Mouse (Mus musculus): Measurements from ENCODE around the gene Egf. TPM values are rescaled to one million over a fixed set of nuclear protein-coding genes. Genes with fewer than 3 reads are reported as not detected.

The Egf gene
- polyA plus RNA-seq, 1 experiment = 6.4 TPM

DNA sequence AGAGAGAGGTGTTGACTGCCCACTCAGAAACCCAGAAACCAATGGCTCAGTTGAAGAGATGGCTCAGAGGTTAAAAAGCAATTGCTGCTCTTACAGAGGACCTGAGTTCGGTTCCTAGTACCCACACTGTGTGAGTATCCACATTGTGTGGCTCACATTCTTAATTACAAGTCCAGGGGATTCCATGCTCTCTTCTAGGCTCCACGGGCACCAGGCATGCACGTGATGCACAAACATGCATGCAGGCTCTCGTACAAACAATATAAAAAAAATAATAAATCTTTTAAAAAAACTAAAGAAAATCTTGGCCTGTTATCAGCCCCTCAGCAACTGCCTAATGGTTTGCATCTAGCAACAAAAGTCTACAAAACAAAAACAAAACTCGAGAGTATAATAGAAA is 30.6 kb downstream of the Egf start:
- DNase-seq (ENCODE audit: extremely low spot score in 1 of 2, low spot score in 1 of 2) = peak in 1 of 2 experiments; percentile 6

DNA sequence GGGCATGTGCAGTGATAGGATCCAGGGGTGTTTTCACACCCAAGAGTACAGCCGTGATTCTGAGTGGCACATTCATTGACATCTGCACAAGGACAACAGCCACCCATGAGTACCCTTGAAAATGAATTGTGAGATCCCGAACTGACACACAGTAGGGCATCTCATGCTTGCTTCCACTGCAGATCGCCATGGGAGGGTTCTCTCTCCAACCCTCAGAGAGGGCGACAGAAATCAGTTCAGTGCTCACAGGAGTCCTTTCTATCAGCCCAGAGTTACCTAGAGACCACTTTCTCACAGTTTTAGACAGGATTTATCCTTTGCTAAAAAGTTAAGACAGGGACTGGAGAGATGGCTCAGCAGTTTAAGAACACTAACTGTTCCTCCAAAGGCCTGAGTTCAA is 31.8 kb downstream of the Egf start:
- DNase-seq (ENCODE audit: extremely low spot score in 1 of 2, low spot score in 1 of 2) = no peak

DNA sequence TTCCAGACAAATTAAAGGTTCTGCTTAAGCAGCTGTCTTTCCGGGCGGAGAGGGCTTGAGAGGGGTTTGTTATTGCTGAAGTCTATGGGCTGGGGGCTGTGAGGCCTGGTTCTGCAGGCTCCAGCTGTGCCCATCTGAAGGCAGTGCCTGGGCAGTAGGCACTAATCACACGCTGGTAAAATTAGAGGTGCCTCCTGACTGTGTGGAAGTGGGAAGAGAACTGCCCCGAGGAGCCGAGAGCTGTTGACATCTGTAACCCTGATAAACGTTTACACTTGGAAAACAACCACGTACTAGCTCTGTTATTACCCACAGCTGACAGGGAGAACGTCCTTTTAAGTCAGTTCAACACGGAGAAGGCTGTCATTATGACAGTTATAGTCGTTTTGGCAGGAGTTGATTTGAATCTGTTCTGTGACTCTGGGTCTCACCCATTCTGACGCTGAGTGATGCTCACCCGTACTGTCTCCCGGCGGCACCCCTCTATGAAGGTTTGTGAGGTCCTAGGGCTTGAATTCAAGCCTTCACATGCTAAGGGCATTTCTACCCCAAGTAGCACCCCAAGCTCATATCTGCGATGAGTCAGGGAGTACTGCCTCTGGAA is 40.5 kb downstream of the Egf start:
- DNase-seq (ENCODE audit: extremely low spot score in 1 of 2, low spot score in 1 of 2) = no peak

DNA sequence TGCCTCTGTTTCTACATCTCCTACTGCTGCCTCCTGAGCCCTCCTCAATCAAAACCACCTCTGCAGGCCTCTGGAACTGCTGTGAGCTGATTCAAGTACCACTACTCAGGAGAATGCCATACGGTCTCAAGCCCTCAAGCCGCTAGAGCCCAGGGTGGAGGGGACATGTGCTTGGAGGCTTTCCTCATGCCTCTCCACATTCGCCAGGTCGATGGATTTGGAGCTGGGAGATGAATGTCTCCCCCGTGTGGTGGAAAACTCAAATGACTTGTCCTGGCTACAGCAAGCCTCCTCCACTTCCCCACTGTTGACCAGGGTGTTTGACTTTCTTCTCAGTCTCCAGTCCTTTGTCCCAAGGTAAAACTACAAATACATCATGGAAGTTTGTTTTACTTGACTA is 47.0 kb downstream of the Egf start:
- DNase-seq (ENCODE audit: extremely low spot score in 1 of 2, low spot score in 1 of 2) = peak in 1 of 2 experiments; percentile 76

DNA sequence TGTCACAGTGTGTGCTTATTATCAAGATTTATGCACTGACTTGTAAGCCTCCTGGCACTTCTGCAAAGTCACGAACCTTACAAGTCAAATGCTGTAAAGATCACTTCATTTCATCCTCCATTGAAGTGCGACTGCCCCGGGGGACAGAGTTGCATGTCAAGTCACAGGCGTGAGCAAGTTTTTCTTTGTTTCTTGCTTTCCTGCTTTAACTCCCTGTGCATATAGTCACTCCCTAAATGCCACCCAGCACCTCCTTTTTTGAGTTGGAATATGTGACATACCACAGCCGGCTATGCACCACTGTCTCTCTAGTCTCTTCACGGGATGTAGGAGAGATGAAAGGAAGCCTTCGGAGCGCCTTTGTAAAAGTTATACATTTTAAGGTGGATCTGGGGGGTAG is 56.2 kb downstream of the Egf start:
- DNase-seq (ENCODE audit: extremely low spot score in 1 of 2, low spot score in 1 of 2) = no peak

DNA sequence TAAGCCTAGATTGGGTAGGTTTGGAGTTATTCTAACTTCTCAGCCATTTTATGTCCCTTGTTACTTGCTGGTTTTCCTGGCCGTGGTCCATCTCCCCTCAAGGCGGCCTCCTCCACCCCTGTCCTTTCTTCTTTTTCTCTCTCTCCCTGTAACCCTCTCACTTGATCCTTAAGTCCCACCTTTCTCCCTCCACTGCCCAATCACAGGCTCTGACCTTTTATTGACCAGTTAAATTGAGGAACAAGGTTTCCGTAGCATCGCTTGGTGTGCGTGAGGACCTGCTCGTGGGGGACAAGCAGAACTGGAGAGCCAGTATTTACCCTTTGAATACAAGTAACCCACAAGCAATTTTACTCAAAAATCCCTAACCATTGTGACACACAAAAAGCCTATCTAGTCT is 56.8 kb downstream of the Egf start:
- no peak for DNase-seq (ENCODE audit: extremely low spot score in 1 of 2, low spot score in 1 of 2)

DNA sequence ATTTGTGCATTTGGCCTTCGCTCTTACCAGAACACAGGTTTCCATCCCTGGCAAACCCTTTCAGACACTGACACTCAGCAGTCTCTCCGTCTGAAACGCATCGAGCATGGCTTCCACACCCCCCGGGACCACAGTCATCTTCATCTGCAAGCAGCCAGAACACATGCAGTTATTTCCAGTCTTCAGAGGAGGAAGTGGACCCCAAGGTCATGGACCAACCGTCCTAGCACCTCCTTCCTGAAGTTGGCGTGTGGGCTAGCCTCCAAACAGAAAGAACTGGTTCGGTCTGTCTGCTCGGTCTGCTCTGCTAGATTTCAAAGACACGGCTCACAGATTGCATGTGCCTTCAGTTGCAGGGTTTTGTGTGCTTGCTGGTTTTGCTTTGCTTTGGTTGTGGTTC is 57.4 kb downstream of the Egf start:
- no peak for DNase-seq (ENCODE audit: extremely low spot score in 1 of 2, low spot score in 1 of 2)

DNA sequence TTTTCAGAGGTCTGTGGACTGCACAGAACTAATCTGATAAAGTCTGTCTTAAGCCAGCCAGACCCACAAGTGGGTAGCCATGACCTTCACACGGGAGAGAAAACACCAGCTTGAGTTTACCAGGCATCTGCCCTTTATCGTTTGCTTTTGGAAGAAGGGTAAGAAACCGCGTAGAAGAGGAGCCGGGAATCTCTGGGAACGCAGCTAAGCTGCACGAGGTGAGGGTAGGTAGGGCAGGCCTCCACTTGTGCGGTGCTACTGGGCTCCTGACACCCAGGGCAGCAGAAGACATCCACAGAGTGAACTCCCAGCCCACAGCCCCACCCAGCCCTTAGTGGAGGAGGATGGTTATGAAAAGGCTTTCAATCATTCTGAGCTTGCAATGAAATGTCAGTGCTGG is 59.2 kb downstream of the Egf start:
- DNase-seq (ENCODE audit: extremely low spot score in 1 of 2, low spot score in 1 of 2) = no peak

DNA sequence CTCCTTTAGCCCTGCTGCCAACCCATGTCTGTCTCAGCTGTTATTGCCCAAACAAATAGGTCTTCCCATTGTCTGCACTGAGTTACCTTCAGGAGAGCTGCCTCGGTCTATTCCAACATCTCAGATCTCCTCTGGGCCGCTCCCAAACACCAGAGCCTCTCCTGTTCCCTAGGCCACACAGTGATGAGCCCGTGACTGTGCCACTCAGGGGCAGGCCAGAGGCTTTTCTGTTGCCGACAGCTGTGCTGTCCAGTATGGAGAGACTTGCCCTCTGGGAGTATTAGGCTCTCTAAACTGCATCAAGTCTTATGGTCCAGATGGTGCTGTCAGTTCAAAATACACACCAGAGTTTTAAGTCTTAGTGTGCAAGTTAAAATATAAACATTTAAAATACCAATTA is 61.5 kb downstream of the Egf start:
- DNase-seq (ENCODE audit: extremely low spot score in 1 of 2, low spot score in 1 of 2) = no peak

DNA sequence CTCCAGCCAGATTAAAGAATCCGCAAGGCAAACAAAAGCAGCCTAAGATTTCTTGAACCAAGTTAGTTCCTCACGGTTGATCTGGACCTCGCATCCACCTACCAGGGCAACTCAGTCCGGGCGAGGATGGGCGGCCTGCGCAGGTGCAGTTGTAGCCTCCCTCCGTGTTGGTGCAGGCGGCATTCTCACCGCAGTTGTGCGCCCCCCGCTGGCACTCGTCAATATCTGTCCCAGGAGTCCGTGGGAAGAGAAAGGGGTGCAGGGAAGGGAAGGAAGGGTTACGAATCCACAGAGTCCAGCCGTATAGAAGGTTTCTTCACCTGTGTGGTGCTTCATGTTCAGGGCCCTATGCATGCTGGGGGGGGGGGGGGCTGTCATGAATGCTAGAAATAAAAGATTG is 62.3 kb downstream of the Egf start:
- no peak for DNase-seq (ENCODE audit: extremely low spot score in 1 of 2, low spot score in 1 of 2)

DNA sequence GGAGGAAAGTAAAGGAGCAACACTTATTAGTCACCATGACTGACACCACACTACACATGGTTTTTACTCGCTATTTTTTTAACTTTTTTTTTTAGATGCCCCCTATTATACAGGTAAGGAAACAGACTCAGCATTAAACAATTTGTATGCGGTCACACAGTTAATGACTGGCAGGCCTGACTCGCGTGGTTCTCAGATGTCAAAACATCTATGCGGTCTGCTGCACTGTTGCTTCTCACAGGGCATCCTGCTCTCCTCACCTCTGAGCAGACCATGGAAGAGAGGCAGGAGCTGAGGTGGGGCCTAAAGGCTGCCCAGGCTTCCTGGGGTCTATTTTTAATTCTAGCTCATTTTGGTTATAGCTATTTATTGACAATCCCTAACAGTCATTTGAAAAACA is 67.7 kb downstream of the Egf start:
- DNase-seq (ENCODE audit: extremely low spot score in 1 of 2, low spot score in 1 of 2) = no peak

DNA sequence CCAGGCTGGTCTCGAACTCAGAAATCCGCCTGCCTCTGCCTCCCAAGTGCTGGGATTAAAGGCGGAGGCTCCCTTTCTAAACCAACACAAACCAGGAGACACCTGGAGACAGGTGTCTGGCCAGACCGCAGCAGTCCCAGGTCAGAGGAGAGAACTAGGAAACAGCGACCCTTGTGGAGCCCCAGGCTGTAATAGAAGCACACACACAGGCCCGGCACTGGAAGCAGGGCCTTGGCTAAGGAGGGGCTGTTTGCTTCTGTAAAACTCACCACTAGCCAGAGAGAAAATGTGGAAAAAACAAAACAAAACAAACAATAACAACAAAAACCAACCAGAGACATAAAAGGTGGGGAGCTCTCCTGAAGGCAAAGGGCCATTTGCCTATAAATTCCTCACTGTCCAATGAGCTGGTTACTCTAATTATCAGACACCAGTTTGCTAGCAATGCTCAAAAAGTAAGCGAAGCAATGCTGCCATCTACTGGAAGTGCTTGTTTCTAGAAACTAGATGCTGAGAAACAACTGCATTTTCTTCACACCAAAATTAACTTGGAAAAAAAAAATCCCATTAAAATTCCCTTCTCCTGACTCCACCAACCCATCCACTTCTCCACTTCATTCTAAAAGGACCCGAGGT is 68.3 kb downstream of the Egf start:
- DNase-seq (ENCODE audit: extremely low spot score in 1 of 2, low spot score in 1 of 2) = peak; percentile 15 to 91

DNA sequence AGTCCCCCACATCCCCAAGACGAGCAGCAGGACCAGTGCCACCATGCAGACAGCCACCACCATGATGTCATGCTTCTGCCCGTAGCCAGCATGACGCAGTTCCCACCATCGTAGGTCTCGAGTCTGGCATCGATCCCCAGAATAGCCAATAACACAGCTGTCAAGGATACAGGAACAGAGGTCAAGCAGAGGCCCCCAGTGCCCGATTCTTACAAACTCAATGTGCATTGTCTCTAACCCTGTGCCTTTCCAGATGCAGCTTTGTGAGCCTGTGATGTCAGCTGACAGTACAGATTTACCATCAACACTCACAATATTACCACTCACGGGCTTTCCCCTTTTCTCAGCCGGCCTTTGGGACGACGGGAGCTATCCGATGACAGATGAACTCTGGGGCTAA is 68.9 kb downstream of the Egf start:
- no peak for DNase-seq (ENCODE audit: extremely low spot score in 1 of 2, low spot score in 1 of 2)

DNA sequence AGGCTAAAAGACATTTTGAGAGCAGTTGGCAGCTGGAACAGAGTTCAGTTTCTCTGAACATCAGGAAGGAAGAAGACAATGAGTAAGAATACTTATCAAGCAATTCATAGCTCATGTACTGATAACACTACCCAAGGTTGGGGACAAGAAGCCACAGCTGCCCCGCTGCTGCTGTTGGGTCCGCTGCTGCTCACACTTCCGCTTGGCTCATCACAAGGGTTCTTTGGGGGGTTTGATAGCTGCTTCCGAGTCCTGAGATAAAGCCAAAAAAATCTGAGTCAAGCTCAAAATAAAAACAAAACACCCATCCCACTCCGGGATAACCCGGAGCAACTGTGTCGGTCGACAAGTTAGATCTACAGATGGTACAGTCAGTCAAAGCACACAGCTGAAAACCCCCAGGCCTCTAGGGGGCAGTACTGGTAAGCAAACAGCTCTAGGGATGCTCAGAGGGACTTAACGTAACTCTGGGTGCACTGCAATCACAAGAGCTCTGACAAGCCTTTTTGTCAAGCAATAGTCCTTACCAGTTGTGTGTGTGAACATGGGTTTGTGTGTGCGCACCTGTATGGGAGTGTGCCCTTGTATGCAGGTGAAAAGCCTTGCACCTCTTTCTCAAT is 71.9 kb downstream of the Egf start:
- DNase-seq (ENCODE audit: extremely low spot score in 1 of 2, low spot score in 1 of 2) = no peak

DNA sequence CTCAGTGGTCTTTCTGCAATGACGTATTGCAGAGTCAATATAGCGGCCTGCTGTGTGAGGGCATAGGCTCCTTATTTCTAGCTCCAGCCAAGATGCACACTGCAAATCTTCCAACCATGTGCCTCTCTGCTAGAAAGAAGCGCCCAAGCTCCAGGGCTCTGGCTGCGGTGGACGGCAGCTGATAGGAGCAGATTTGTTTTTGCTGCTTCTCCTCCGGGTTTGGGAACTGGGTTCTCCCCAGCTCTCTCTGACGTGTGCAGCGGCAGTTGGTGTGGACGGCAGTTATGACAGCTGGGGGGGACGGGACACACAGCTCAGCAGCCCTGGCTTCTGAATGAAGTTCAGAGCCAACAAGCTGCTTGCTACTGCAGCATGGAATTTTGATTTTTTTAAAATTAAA is 72.7 kb downstream of the Egf start:
- DNase-seq (ENCODE audit: extremely low spot score in 1 of 2, low spot score in 1 of 2) = peak in 1 of 2 experiments; percentile 40

DNA sequence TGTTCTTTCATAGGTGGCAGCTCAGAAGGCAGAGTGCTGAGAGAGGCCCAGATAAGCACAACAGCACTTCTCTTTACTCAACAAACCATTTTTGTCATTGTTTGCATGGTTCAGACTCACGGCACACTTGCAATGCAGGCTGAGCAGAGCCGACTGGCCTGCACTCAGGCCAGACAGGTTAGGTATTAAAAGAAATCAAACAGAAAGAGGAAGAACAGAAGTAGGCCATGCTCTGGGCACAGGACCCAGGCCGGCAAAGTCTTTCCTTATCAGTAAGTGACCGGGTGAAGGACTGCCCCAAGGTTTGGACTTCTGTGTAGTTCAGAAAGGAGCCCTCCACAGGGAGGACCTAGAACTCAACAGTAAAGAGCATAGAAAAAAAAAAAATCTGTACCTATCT is 73.3 kb downstream of the Egf start:
- no peak for DNase-seq (ENCODE audit: extremely low spot score in 1 of 2, low spot score in 1 of 2)

DNA sequence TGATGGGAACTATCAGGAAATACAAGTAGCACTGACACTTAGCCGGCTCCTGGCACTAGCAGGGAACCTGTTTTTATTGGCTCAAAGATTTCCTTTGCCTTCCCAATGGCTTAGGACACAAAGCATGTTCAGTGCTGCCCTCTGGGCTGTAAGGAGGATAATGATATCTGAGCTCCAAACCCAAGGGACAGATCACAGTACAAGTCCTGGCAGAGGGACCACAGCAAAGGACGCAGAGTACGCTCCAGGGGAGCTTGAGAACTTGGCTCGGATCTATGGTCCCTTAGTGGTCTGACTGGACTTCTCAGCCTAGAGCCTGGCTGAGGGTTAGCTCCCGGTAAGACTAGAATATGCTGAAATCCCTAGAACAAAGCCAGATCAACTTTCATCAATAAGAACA is 74.9 kb downstream of the Egf start:
- DNase-seq (ENCODE audit: extremely low spot score in 1 of 2, low spot score in 1 of 2) = peak in 1 of 2 experiments; percentile 38

DNA sequence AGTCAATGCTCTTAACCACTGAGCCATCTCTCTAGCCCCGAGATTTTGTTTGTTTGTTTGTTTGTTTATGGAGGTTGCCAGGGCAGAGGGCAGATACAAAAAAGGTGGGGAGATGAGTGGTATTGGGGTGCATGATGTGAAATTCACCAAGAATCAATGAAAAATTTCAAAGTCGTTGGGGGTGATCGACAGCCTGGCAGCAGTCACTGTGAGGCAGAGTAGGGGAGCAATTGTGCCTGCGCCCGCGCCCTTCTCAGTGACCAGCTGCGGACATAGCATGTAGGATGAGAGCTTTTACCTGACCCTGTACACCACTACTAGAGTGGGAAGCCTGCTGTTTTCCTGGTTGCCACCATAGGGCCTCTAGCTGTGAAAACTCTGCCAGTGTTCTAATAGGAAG is 79.2 kb downstream of the Egf start:
- no peak for DNase-seq (ENCODE audit: extremely low spot score in 1 of 2, low spot score in 1 of 2)

DNA sequence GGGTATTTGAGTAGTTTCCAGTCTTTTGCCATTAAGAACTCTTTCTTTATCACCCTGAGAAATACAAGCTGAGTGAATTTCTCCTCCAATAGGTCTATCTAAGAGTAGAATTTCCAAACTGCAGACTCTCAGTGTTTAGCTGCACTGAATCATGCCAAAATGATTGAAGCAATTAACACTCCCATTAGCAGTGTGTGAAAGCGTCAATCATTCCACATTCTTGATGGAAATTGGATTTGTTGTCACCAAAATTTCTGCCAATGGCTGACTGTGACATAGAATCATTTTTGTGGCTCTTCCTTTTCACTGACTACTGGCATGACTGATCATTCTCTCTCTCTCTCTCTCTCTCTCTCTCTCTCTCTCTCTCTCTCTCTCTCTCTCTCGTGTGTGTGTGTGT is 91.2 kb downstream of the Egf start:
- DNase-seq (ENCODE audit: extremely low spot score in 1 of 2, low spot score in 1 of 2) = no peak

DNA sequence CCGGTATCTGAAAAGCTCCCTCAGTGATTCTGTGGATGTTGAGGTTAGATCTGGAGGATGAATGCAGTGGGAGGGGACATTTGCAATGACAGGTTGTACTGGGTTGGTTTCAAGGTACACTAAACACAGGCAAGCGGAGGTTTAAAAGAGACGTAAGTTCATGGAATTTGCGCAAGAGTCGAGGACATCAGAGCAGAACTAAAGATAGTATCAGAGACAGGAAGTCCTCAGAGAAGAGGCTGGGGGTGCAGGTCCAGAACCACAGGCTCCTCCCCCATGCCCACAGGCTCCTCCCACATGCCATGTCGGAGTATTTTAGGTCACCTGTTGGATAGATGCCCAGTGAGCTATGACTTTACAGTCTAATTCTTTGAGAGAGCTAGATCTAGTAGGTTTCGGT is 96.3 kb downstream of the Egf start:
- no peak for DNase-seq (ENCODE audit: extremely low spot score in 1 of 2, low spot score in 1 of 2)

DNA sequence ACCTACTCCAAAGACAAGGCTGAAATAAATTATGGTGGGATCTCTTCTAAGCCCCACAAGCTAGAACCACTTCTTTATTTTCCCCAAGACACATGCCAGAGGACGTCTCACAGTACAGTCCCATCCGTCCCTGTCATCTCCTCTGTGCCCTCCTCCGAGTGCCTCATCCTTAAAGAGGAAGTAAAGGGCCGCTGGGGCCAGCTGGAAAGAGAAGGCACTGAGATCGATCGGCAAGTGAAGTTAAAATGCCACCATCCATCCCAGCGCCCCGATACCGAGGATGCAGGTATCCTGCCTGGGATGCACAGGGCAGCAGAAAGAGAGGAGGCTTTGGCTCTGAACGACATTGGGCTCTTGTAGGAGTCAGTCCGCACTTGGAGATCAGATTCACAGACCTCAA is 97.3 kb downstream of the Egf start:
- DNase-seq (ENCODE audit: extremely low spot score in 1 of 2, low spot score in 1 of 2) = no peak

DNA sequence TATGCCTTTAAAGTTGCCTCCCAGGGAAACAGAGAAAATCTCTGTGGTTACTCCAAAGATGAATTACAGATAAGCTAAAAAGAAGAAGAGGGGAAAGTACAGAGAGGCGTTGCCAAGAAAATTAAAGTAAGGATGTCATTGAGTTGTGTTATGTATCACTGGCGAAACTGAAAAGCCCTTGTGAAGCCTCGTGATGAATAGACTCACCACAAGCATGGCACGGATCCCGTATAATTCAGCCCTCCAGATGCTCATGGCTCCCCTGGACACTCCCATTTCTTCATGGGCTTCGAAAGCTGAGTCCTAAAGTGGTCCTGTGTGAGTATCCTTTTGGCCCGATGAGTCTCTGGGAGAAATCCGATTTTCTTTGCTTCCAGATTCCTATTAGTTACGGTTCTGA is 97.9 kb downstream of the Egf start:
- no peak for DNase-seq (ENCODE audit: extremely low spot score in 1 of 2, low spot score in 1 of 2)
